Mouse (Mus musculus): ENCODE measurements around the gene Dhx37.
A peak's percentile ranks its signal among the peaks of the same experiment; 100 is the strongest.

Gene Dhx37

GRCm38 (mm10) chr5:125382673-125383558 is 51.0 kb downstream of the Dhx37 start:
- H3K27me3 ChIP-seq (ENCODE audit: control insufficient read depth, insufficient read depth, low read length, poor library complexity, severe bottlenecking): no peaks in the 10 kb centered on the region

GRCm38 (mm10) chr5:125381954-125382672 is 51.8 kb downstream of the Dhx37 start:
- Histone ChIP-seq H3K27me3 (ENCODE audit: control insufficient read depth, insufficient read depth, low read length, poor library complexity, severe bottlenecking) (no peaks in the 10 kb centered on the region), H3K36me3 (ENCODE audit: control insufficient read depth, insufficient read depth, low read length, poor library complexity, severe bottlenecking) (peaks cover 8% of the 10 kb centered on the region; the same call in 1 of the 2 replicates)
- peak; percentile 24 for DNase-seq (ENCODE audit: low read depth, low spot score)

More at GRCm38 (mm10) chr5:125382673-125383558, 51.0 kb downstream of the Dhx37 start:
- peak; percentile 72 for DNase-seq (ENCODE audit: low read depth, low spot score)
- H3K36me3 ChIP-seq (ENCODE audit: control insufficient read depth, insufficient read depth, low read length, poor library complexity, severe bottlenecking): peaks cover 8% of the 10 kb centered on the region; the same call in 1 of the 2 replicates

GRCm38 (mm10) chr5:125378919-125379318 is 55.0 kb downstream of the Dhx37 start:
- DNase-seq (ENCODE audit: low read depth, low spot score): peak; percentile 31
- Histone ChIP-seq H3K27me3 (ENCODE audit: control insufficient read depth, insufficient read depth, low read length, poor library complexity, severe bottlenecking) (no peaks in the 10 kb centered on the region), H3K36me3 (ENCODE audit: control insufficient read depth, insufficient read depth, low read length, poor library complexity, severe bottlenecking) (no peaks in the 10 kb centered on the region; the same call in 1 of the 2 replicates)

DNA sequence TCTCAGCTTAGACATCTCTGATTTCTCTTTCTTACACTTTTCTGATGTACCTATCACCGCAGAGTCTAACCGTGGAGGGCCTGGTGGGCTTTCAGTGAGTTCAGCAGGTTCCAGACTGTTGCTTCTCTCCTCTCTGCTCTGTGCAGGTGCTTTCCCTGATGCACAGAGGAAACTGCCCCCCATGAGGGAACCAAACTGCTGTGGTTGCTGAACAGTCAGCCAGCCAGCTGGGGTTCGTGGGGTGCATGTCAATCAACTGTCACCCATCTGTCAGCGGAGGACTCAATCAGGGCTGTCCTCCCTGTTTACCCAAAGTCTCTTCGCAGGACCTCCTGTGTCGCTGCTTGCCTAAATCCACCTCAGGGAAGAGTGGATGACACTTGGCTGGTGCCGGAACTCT is 56.7 kb downstream of the Dhx37 start:
- DNase-seq (ENCODE audit: low read depth, low spot score): peak; percentile 66
- Histone ChIP-seq H3K36me3 (ENCODE audit: control insufficient read depth, insufficient read depth, low read length, poor library complexity, severe bottlenecking) (no peaks in the 10 kb centered on the region), H3K27me3 (ENCODE audit: control insufficient read depth, insufficient read depth, low read length, poor library complexity, severe bottlenecking) (no peaks in the 10 kb centered on the region)

- Histone ChIP-seq H3K36me3 (ENCODE audit: control insufficient read depth, insufficient read depth, low read length, poor library complexity, severe bottlenecking) (no peaks in the 10 kb centered on the region), H3K27me3 (ENCODE audit: control insufficient read depth, insufficient read depth, low read length, poor library complexity, severe bottlenecking) (no peaks in the 10 kb centered on the region)
- DNase-seq (ENCODE audit: low read depth, low spot score): peak; percentile 27
These were observed 58.0 kb downstream of the Dhx37 start for GRCm38 (mm10) chr5:125375871-125376270.

DNA sequence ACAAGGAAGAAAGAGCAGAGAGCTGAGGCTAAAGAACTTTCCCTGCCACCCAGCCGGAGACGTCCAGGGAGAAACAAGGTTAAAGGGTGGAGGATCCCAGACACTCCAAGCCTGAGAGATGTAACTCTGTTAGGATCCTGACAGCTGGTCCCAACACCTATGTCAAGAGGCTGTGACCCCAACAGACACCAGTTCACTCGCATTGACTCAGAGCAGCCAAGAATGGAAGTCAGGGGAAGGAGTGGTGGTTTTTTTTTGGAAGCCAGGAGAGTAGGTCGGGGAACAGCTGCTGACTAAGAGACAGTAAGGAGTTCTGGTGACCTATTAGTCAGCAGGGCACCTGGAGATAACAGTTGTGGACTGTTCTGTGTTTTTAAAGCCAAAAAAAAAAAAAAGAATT is 61.9 kb downstream of the Dhx37 start:
- no peaks in the 10 kb centered on the region for H3K36me3 ChIP-seq (ENCODE audit: control insufficient read depth, insufficient read depth, low read length, poor library complexity, severe bottlenecking)

GRCm38 (mm10) chr5:125370950-125371693 is 62.8 kb downstream of the Dhx37 start:
- no peak for DNase-seq (ENCODE audit: low read depth, low spot score)
- H3K27me3 ChIP-seq (ENCODE audit: control insufficient read depth, insufficient read depth, low read length, poor library complexity, severe bottlenecking): no peaks in the 10 kb centered on the region
- no peaks in the 10 kb centered on the region for H3K36me3 ChIP-seq (ENCODE audit: control insufficient read depth, insufficient read depth, low read length, poor library complexity, severe bottlenecking)

More for the DNA sequence above, 61.9 kb downstream of the Dhx37 start:
- no peak for DNase-seq (ENCODE audit: low read depth, low spot score)
- H3K27me3 ChIP-seq (ENCODE audit: control insufficient read depth, insufficient read depth, low read length, poor library complexity, severe bottlenecking): no peaks in the 10 kb centered on the region

DNA sequence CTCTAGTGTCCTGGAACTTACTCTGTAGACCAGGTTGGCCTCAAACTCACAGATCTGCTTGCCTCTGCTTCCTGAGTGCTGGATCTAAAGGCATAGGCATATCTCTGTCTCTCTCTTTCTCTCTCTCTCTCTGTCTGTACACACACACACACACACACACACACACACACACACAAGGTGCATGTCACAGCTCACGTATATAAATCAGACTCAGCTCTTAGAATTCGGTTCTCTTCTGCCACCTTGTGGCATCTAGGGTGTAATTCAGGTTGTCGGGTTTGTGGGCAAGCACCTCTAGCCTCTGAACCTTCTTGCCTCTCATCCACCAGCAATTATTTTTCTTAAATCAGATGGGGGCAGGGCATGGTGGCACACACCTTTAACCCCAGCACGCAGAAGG is 65.4 kb downstream of the Dhx37 start:
- DNase-seq (ENCODE audit: low read depth, low spot score): peak; percentile 87
- Histone ChIP-seq H3K36me3 (ENCODE audit: control insufficient read depth, insufficient read depth, low read length, poor library complexity, severe bottlenecking) (no peaks in the 10 kb centered on the region), H3K27me3 (ENCODE audit: control insufficient read depth, insufficient read depth, low read length, poor library complexity, severe bottlenecking) (no peaks in the 10 kb centered on the region)

DNA sequence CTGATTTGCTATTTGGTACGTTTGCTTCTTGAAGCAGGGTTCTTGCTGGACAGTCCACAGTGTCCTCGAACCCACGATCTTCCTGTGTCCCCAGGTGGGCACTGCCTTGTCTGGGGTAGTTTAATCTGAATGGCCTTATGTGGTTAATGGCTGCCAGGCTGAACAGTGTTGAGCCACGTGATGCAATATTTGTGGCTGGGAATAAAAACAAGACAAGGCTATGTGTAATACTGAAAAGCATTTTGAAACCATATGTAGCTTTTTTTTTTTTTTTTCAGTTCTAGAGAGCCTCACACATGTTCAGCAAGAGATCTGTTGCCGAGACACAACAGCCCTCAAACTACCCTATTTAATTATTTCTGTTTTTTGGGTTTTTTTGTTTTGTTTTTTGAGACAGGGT is 65.8 kb downstream of the Dhx37 start:
- Histone ChIP-seq H3K27me3 (ENCODE audit: control insufficient read depth, insufficient read depth, low read length, poor library complexity, severe bottlenecking) (no peaks in the 10 kb centered on the region), H3K36me3 (ENCODE audit: control insufficient read depth, insufficient read depth, low read length, poor library complexity, severe bottlenecking) (no peaks in the 10 kb centered on the region)
- DNase-seq (ENCODE audit: low read depth, low spot score): no peak

DNA sequence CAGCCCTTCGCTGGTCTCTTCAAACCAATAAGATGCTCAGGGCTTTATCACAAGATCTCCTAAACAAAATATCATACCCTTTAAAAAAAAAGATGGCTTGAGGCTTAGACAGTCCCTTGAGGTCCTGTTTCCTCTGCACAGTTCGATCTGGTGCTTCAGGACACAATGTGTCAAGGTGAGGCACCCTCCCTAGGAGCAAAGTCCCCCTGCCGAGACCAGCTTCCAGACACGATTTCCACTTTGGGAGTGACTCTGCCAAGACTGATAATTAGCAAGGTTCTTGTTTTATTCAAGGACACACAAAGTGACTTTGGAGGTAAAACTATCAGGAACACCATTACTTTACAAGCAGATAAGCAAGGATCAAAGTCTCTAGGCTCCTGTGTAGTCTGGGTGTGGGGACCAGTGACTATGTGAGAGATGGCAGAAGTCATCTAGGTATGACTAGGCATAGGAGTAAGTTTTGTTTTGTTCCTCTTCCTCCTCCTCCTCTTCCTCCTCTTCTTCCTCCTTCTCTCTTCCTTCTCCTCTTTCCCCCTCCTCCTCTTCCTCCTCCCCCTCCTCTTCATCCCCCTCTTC is 69.0 kb downstream of the Dhx37 start:
- H3K36me3 ChIP-seq (ENCODE audit: control insufficient read depth, insufficient read depth, low read length, poor library complexity, severe bottlenecking): no peaks in the 10 kb centered on the region
- H3K27me3 ChIP-seq (ENCODE audit: control insufficient read depth, insufficient read depth, low read length, poor library complexity, severe bottlenecking): no peaks in the 10 kb centered on the region
- no peak for DNase-seq (ENCODE audit: low read depth, low spot score)

DNA sequence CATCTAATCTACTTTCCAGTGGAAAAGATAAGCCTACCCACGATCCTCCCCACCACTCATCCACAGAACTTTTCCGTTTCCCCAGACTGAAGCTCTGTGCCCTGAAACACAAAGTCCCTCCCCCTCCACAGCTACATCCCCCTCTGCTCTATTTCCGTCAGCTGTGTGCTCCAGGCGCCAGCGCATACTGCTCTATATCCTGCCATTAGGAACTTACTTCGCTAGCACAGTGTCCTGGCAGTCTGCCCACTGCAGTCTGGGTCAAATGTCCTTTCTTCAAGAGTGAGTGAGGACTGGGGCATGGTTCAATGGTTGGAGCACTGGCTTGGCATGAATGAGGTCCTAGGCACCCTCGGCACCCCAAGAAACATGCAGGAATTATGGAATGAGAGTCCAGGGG is 70.0 kb downstream of the Dhx37 start:
- DNase-seq (ENCODE audit: low read depth, low spot score): no peak
- no peaks in the 10 kb centered on the region for H3K27me3 ChIP-seq (ENCODE audit: control insufficient read depth, insufficient read depth, low read length, poor library complexity, severe bottlenecking)
- no peaks in the 10 kb centered on the region for H3K36me3 ChIP-seq (ENCODE audit: control insufficient read depth, insufficient read depth, low read length, poor library complexity, severe bottlenecking)
